Mouse (Mus musculus): Measurements from ENCODE around the gene Nme7.

DNA sequence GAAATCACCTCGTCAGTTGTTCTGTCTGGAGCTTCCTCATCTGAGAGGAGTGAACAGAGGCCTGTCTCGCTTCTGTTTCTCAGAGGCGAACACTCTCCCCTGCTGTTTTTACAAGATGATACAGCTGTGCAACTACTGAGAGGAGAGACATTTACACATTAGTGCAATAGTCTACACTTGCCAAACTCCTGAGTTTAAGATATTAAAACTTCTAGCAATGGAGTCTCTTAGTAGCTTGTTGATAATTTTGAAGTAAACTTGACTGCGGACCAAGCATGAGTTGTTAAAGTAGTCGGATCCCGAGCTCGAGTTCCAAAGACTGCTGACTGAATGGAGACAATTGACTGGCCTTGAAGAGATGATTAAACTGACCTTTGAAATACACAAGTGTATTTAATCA lies 23.8 kb downstream of the Nme7 start:
- TF ChIP-seq CTCF (conservative IDR thresholded peaks at IDR 0.05; ENCODE audit: insufficient read depth, insufficient read length, low read depth, low read length) (no peak), POLR2A (IDR thresholded peaks at IDR 0.05; ENCODE audit: low read depth, low read length) (no peak)

Measured in kidney, adult 2 months (tissue).